Mouse (Mus musculus) lung, adult 2 months (tissue): ENCODE data around the gene Gpr132. TPM values are rescaled to one million over a fixed set of nuclear protein-coding genes. Genes with fewer than 3 reads are reported as not detected.
A peak's percentile ranks its signal among the peaks of the same experiment; 100 is the strongest.

Source experiments
- DNase-seq: peaks from one replicate; pipeline ENCODE4 v3.0.0; 2022
- H3K4me1 ChIP-seq: fragments of 200-500 bp; 2 replicates; pipeline ENCODE4 v1.6.1; 2011; ENCODE audit warnings: low read length; ENCODE audit not compliant: control insufficient read depth, insufficient read depth
- H3K4me3 ChIP-seq: fragments of 200-500 bp; replicated peaks from 2 replicates; pipeline ENCODE3; 2011; ENCODE audit warnings: low read depth, mild to moderate bottlenecking, control low read depth, low read length; ENCODE audit errors: extremely low read depth
- CTCF ChIP-seq: fragments of 200-500 bp; IDR thresholded peaks from 2 replicates; pipeline ENCODE4 v1.5.1; 2011; ENCODE audit warnings: mild to moderate bottlenecking, low read length, control low read depth; ENCODE audit not compliant: insufficient read depth
- POLR2A ChIP-seq: fragments of 200-500 bp; IDR thresholded peaks from 2 replicates; pipeline ENCODE4 v1.6.1; 2011; ENCODE audit warnings: low read depth, mild to moderate bottlenecking, control low read depth, low read length, borderline replicate concordance; ENCODE audit errors: extremely low read depth
- WGBS: fragments of 180-500 bp; shearing (Covaris S2); methylation state at CpG from one replicate; pipeline ENCODE4 v1.1.7; 2018; 5-methylcytosine and 5-hydroxymethylcytosine counted together
- polyA plus RNA-seq: library from polyadenylated mRNA; depleted of rRNA; stranded (reverse); fragments of >200 nt; gene quantifications from 2 replicates; pipeline ENCODE4 v1.2.3, GENCODE M21; 2012

Gpr132 gene
- polyA plus RNA-seq, 1 experiment = 12.9 TPM

DNA sequence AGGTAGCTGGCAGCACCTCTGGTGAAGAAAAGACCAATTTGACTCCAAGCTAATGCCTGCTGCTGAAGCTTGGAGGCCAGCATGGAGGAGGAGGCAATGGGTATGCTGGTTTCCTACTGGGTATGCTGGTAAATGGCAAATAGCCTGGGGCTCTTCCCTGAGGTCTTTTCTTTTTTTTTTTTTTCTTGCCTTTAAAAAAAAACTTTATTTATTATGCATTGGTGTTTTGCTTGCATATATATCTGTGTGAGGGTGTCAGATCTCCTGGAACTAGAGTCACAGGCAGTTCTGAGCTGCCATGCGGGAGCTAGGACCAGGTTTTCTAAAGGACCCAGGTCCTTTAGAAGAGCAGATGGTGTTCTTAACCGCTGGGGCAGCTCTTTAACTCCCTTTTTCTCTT is 3.2 kb upstream of the Gpr132 start:
- Histone ChIP-seq H3K4me3 (no peak overlapping the region), H3K4me1 (peaks cover 6% of the 10 kb centered on the region; the same call in 1 of the 2 replicates)
- 89% methylated on average over 2 of the region's 2 CpGs for WGBS
- TF ChIP-seq CTCF (no peak), POLR2A (no peak)
- no peak for DNase-seq

DNA sequence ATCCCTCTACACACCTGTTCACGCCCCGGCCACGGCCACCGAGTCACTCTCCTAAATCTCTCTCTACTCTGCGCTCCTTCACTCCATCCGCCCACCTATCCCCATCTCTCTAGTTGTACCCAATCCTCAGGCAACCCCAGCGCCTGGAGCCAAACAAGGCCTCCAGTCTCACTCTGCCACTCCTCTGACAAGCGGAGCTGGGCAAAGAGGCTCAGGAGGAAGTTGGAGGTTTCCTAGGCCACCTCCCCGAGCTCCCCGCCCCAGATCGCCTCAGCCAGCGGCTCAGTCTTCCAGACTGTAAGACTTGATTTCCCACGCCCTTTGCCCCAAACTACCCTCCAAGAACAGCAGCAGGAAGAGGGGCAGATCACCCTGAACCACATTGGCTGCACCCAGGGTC is 2.7 kb upstream of the Gpr132 start:
- DNase-seq = no peak
- Histone ChIP-seq H3K4me1 (0 out of 2 replicates have a peak, but pooled peaks cover 2% of the 10 kb centered on the region), H3K4me3 (no peak overlapping the region)
- WGBS = 42% methylated on average over 13 of the region's 13 CpGs
- no peak for TF ChIP-seq CTCF
- no peak for TF ChIP-seq POLR2A

DNA sequence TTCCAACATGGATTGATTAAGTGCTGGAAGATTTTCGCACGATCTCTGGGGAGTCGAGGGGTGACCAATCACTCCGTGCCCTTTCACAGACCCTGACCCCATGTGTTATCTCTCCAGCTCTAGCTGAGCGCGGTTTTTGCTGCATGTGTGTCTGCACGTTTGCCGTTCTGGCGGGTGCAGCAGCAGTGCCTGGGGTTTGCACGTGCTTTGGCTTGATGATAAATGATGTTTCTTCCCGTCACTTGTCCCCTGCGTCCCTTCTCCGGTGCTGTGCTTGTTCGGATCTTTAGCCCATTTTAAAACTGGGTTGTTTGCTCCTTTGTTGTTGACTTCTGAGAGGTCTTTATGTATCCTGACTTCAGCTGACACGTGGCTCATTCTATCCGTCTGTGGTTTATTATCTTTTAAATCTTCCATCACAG is 1.8 kb upstream of the Gpr132 start:
- Histone ChIP-seq H3K4me3 (no peak overlapping the region), H3K4me1 (0 out of 2 replicates have a peak, but pooled peaks cover 2% of the 10 kb centered on the region)
- DNase-seq = no peak
- WGBS = 12% methylated on average over 16 of the region's 16 CpGs
- TF ChIP-seq POLR2A (no peak), CTCF (no peak)

DNA sequence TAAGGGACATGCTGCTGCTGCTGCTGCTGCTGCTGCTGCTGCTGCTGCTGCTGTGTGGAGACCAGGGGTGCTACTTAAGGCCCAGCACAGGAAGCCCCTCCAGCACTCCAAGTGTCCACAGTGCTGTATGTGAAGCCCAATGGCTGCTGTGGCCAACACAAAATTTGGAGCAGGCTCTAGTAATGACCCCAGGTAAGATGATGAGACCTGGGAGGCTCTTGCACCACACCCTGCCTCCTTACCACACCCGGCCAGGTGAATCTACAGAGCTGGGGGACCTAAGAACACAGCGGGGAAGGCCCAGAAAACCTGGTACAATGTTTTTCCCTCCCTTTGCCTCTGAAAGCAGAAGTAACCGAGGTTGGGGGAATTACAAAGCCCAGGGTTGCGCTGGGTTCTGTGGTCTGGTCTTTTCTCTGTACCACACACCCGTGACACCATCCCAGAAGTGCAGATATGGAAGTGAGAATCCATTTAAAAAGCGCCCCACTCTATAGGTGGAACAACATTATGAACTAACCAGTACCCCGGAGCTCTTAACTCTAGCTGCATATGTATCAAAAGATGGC is 838 bp downstream of the Gpr132 start:
- 88% methylated on average over 7 of the region's 7 CpGs for WGBS
- H3K4me1 ChIP-seq = 0 out of 2 replicates have a peak, but pooled peaks cover 2% of the 10 kb centered on the region

DNA sequence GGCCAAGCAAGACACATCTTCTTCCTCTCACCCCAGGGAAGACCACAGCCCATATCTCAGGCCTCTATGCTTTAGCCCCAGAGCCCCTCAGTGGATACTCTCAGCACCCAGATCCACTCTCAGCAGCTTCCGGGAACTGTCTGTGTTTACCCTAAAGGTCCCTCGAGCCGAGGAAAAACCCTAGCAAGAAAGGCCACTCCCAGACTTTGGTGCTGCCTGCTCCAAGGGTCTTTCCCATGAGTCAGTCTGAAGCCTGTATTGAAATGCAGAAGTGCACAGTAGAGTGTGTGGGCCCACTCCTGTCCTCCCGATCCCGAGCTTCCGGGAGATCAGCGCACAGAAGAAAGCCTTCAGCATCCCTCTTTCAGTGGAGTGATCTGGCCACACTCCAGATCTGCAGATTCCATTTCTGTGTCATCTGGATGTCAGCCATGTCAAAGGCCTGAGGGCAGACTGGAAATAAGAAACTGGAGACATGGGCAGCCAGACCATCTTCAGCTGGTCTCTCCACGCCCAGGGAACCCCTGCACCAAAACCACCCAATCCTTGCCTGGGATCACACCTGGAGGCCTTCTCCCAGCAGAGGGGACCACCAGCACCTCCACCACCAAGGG is 1.5 kb downstream of the Gpr132 start:
- DNase-seq = no peak
- 0 out of 2 replicates have a peak, but pooled peaks cover 2% of the 10 kb centered on the region for H3K4me1 ChIP-seq
- TF ChIP-seq POLR2A (no peak), CTCF (no peak)
- WGBS = 52% methylated on average over 8 of the region's 8 CpGs
- no peak overlapping the region for H3K4me3 ChIP-seq

More for the DNA sequence above, 838 bp downstream of the Gpr132 start:
- no peak for TF ChIP-seq CTCF
- no peak for TF ChIP-seq POLR2A
- no peak overlapping the region for H3K4me3 ChIP-seq
- no peak for DNase-seq

DNA sequence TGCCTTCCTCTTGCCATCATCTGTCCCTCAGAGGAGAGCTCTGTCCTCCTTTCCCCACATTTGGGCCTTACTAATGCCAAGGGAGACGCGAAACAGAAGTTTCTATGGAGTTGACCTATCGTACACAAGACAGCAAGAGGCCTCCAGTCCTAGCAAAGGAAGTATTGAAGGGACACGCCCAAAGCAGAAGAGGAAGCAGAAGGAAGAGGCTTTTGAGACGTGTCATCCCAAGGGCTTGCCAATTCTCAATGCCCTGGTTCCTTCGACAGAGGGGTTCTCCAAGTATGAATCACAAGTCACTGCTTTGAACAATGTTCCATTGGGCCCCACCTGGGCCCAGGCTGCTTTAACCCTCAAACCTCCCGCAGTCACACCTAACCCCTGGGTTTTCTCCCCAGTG is 3.2 kb downstream of the Gpr132 start:
- 61% methylated on average over 7 of the region's 7 CpGs for WGBS
- H3K4me1 ChIP-seq = 0 out of 2 replicates have a peak, but pooled peaks cover 2% of the 10 kb centered on the region
- no peak for DNase-seq
- no peak overlapping the region for H3K4me3 ChIP-seq
- TF ChIP-seq POLR2A (no peak), CTCF (no peak)

DNA sequence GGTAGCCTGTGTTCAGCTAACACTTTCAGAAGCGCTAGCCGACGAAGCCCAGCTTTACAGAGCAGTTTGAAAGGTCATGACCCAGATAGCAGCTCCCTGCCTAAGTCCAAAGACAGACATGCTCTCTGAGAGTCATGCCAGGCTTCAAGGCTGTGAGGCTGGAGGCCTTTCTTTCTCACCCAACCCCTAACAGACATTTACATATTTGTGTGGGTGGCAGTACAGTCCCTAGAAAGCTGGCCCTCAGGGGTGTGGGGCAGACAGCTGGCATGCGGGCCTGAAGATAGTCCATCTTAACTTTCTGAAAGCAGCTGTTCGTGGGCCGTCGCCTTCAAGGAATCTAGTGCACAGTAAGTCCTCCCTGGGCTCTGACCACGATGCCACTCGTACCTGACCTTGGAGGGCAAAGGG is 6.1 kb downstream of the Gpr132 start:
- no peak for DNase-seq
- TF ChIP-seq CTCF (no peak), POLR2A (no peak)
- Histone ChIP-seq H3K4me1 (0 out of 2 replicates have a peak, but pooled peaks cover 2% of the 10 kb centered on the region), H3K4me3 (no peak overlapping the region)
- WGBS = 61% methylated on average over 9 of the region's 9 CpGs

DNA sequence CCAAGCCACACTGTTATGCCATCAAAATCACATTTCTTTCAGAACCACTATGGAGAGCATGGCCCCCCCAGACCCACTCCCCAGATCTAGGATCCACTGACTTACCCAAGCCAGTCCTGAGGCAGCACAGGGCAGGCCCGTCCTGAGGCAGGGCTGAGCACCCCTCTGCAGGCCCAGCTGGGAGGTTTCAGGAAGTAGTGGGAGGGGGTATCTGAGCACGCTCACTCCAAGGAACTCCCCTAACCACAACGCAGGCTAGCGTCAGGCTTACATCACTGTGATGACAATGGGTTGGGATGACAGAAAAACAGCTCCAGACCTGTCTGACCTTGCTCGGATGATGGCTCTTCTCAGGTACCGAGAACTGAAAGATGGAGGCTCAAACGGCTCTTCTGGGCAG is 7.3 kb downstream of the Gpr132 start:
- Histone ChIP-seq H3K4me3 (peak overlapping the region; percentile 22), H3K4me1 (no peaks in the 10 kb centered on the region)
- no peak for DNase-seq
- TF ChIP-seq CTCF (no peak), POLR2A (peak; percentile 40; the same call in 1 of the 2 replicates)
- 67% methylated on average over 7 of the region's 7 CpGs for WGBS

DNA sequence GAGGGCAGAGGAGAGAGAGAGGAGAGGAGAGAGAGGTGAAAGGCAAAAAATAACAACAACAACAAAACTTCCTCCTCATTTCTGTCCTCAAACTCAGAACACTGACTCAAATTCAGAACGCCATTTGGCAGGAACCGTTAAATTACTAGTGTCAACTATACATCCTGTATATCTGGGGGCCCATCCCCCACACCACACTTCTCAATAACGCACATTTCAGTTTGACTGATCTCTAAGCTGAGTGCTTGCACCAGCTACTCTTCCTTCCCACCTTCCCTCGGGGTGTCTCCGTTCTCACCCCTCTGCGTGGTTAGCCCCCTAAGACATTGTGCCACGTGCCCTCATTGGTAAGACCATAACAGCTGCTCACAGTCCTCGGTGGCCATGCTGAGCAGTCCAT is 8.1 kb downstream of the Gpr132 start:
- TF ChIP-seq CTCF (no peak), POLR2A (0 out of 2 replicates have a peak, but pooled peaks have one; percentile 26)
- no peak for DNase-seq
- 46% methylated on average over 8 of the region's 8 CpGs for WGBS
- H3K4me1 ChIP-seq = no peaks in the 10 kb centered on the region
- peak overlapping the region; percentile 60 for H3K4me3 ChIP-seq
